Mouse (Mus musculus) left cerebral cortex, postnatal 4 days (tissue): ENCODE measurements around the gene Mlst8. TPM values are rescaled to one million over a fixed set of nuclear protein-coding genes. Genes with fewer than 3 reads are reported as not detected.
A peak's percentile ranks its signal among the peaks of the same experiment; 100 is the strongest.
"Not testable (repeated sequence)": the region's sequence is repeated elsewhere in the genome, so short reads cannot be mapped to it uniquely, and the experiment has no call there.

Source experiments
- DNase-seq: peaks from one replicate; pipeline ENCODE4 v3.0.0-alpha.2; 2022
- intact Hi-C: fragments of 180-260 bp; cut with DNase I; formaldehyde crosslinking; loops from one replicate; pipeline ENCODE4 v1.15.1; 2025
- total RNA-seq, 2 experiments: library from RNA; stranded (reverse); gene quantifications; 2 replicates each; pipeline ENCODE4 v1.2.3; 2021

Gene Mlst8
- total RNA-seq, 2 experiments from 2014 or later: 33.4 to 39.1 TPM

DNA sequence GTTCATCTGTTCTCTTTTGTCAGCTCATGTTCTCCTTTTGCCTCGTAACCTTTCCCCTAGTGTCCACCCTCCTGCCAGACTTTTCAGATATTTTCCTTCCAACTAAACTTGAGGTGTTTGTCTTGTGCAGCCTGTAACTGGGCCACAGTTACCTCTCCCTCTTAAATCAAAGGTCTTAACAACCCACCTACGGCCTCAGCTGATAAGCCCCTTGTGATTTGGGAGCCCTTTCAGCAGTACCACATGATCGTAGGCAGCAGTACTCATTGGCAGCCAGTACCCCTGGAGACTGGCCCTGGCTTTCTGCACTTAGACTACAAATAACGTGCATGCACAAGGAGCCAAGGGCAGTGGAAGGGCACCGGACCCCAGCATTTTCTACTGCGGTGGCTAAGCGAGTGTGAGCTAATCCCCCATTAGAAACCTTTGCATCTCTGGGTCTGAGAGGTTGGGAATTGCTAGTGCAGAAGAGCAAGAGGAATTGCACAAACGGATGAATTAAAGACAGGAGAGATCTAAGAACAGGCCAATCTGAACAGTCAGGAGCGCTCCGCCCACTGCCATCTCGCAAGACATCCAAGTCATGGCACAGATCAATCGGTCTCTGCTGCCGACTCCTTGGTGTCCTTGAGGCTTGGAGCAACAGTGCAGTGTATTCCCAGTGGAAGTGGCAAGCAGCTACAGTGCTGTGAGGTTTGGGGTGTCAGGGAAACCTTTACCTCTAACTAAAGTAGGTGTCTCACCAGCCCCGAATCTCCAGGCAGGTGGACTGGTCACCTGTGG, 49.5 kb downstream of the Mlst8 start:
- no peak for DNase-seq
- intact Hi-C loops: no loop called here

GRCm38 (mm10) chr17:24427170-24427557, 51.7 kb downstream of the Mlst8 start:
- intact Hi-C loops: no loop called here

DNA sequence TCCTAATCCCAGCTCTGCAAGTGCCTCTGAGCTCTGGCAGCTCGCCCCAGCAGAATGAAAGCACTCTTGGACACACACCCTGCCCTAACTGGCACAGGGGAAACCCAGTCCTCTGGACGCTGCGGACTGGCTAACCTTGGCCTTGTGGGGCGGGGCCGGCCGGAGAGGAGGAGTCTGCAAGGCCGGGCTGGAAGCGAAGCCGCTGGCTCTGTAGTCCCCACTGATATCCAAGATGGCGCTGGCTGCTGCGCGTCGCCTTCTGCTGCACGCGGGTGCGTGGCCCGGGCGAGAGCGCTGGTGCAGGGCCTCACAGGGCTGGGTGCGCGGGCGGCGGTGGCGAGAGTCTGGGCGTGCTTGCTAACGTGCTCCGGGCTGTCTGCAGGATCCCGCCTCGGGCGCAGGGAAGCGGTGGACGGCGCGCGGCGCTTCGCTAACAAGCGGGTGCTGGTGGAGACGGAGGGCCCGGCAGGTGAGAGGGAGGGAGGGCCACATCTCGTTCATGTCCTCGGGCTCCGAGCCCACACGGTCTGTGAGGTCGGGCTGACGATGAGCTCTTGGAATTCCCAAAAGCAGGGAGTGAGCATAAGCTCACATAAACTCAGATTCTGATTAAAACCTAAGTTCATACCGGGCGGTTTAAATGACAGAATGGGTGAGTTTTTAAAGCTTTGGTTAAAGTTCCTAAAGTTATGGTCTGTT, 52.3 kb downstream of the Mlst8 start, which contains the start of gene Eci1:
Gene Eci1, plus strand, starts transcription at position 171 of the 699 bp plus-strand sequence.
- peak; percentile 98 for DNase-seq
- intact Hi-C loops: no loop called here

More at GRCm38 (mm10) chr17:24427170-24427557, 51.7 kb downstream of the Mlst8 start:
- DNase-seq: no peak

GRCm38 (mm10) chr17:24425905-24426304, 53.0 kb downstream of the Mlst8 start:
- intact Hi-C loops: no loop called here
- DNase-seq: no peak

- DNase-seq: not testable (repeated sequence)
Observed at GRCm38 (mm10) chr17:24425326-24425725, 53.6 kb downstream of the Mlst8 start.

GRCm38 (mm10) chr17:24424489-24424888, 54.4 kb downstream of the Mlst8 start:
- DNase-seq: no peak
- intact Hi-C loops: no loop called here

More at GRCm38 (mm10) chr17:24425326-24425725, 53.6 kb downstream of the Mlst8 start:
- intact Hi-C loops: not testable (repeated sequence)

Other genes starting within 250 kb of the Mlst8 start
- gene Ccnf, start 227.6 kb downstream of the Mlst8 start, total RNA-seq: 1 to 10 TPM; 9.1 to 9.8 TPM
- gene Abca17, start 128.0 kb downstream of the Mlst8 start, total RNA-seq: 1 to 10 TPM; 1.4 to 1.9 TPM
- gene Abca3, start 127.1 kb downstream of the Mlst8 start, total RNA-seq: 100 to 1,000 TPM; 109 to 114 TPM
- 100 to 1,000 TPM; 204 to 208 TPM for gene Rnps1, start 64.5 kb downstream of the Mlst8 start, total RNA-seq
- gene Eci1, start 52.4 kb downstream of the Mlst8 start, total RNA-seq: 10 to 100 TPM in 1 of 2 experiments, 1 to 10 TPM in 1; 9.4 to 11.5 TPM
- 1 to 10 TPM; 7.1 to 8.5 TPM for gene Dnase1l2, start 36.0 kb downstream of the Mlst8 start, total RNA-seq
- 10 to 100 TPM; 39.0 to 41.7 TPM for gene E4f1, start 8.8 kb downstream of the Mlst8 start, total RNA-seq
- gene Pgp, start 8.7 kb downstream of the Mlst8 start, total RNA-seq: 10 to 100 TPM; 45.3 to 45.9 TPM
- gene Bricd5, start 5.2 kb downstream of the Mlst8 start, total RNA-seq: under 1 TPM; 0.54 to 0.92 TPM
- 100 to 1,000 TPM; 158 to 180 TPM for gene Caskin1, start 9.5 kb upstream of the Mlst8 start, total RNA-seq
- 100 to 1,000 TPM; 166 to 172 TPM for gene Traf7, start 48.9 kb upstream of the Mlst8 start, total RNA-seq
- gene Rab26, start 55.1 kb upstream of the Mlst8 start, total RNA-seq: 10 to 100 TPM; 12.2 to 12.5 TPM
- 10 to 100 TPM; 75.0 to 91.3 TPM for gene Pkd1, start 70.8 kb upstream of the Mlst8 start, total RNA-seq
- gene Tsc2, start 153.6 kb upstream of the Mlst8 start, total RNA-seq: 100 to 1,000 TPM; 152 to 158 TPM
- 1 to 10 TPM; 7.0 to 8.5 TPM for gene Nthl1, start 153.6 kb upstream of the Mlst8 start, total RNA-seq
- 10 to 100 TPM; 40.2 to 43.6 TPM for gene Slc9a3r2, start 171.2 kb upstream of the Mlst8 start, total RNA-seq
- gene Npw, start 179.4 kb upstream of the Mlst8 start, total RNA-seq: under 1 TPM in 1 of 2 experiments, not detected in 1; 0.66 TPM
- 10 to 100 TPM; 45.5 to 48.5 TPM for gene Zfp598, start 190.6 kb upstream of the Mlst8 start, total RNA-seq
- 100 to 1,000 TPM; 164 to 176 TPM for gene Syngr3, start 210.9 kb upstream of the Mlst8 start, total RNA-seq
- gene Gfer, start 217.1 kb upstream of the Mlst8 start, total RNA-seq: 10 to 100 TPM; 21.0 to 22.7 TPM
- gene Noxo1, start 217.2 kb upstream of the Mlst8 start, total RNA-seq: 1 to 10 TPM; 5.6 to 7.2 TPM
- gene Tbl3, start 228.6 kb upstream of the Mlst8 start, total RNA-seq: 10 to 100 TPM; 34.8 to 36.6 TPM
- not detected for gene Rnf151, start 239.0 kb upstream of the Mlst8 start, total RNA-seq
- gene Rps2, start 239.0 kb upstream of the Mlst8 start, total RNA-seq: 100 to 1,000 TPM; 619 to 676 TPM
- 100 to 1,000 TPM; 130 to 145 TPM for gene Ndufb10, start 245.4 kb upstream of the Mlst8 start, total RNA-seq
- gene Rpl3l, start 248.7 kb upstream of the Mlst8 start, total RNA-seq: not detected